Mouse (Mus musculus) MEL (cell line): ENCODE data around the gene Gucy1b2.

Experiments
- POLR2AphosphoS2 ChIP-seq: IDR thresholded peaks from 2 replicates; pipeline ENCODE4 v1.6.1; 2011; ENCODE audit warnings: low read length, improper control_type of control experiment
- RAD21 ChIP-seq: IDR thresholded peaks from 2 replicates; pipeline ENCODE4 v1.6.1; 2011; ENCODE audit warnings: mild to moderate bottlenecking, low read depth, low read length, improper control_type of control experiment

- no peak for TF ChIP-seq RAD21
- TF ChIP-seq POLR2AphosphoS2: no peak
Observed at GRCm38 (mm10) chr14:62392754-62393153, 63.3 kb downstream of the Gucy1b2 start.
